Mouse (Mus musculus): ENCODE data around the gene Mbtps2. TPM values are rescaled to one million over a fixed set of nuclear protein-coding genes. Genes with fewer than 3 reads are reported as not detected.

Gene Mbtps2
- polyA plus RNA-seq, 1 experiment from 2014 or later = 8.3 TPM

GRCm38 (mm10) chrX:157633676-157634414, 35.3 kb upstream of the Mbtps2 start:
- Histone ChIP-seq H3K4me2 (replicated peaks; ENCODE audit: low read depth) (no peak overlapping the region), H3K36me3 (ENCODE audit: control insufficient read depth, insufficient read depth, low read length) (no peaks in the 10 kb centered on the region), H3K9me3 (ENCODE audit: control insufficient read depth, low read length) (no peaks in the 10 kb centered on the region), H3K4me1 (replicated peaks; ENCODE audit: control insufficient read depth, insufficient read depth) (no peaks in the 10 kb centered on the region), H3K9ac (ENCODE audit: low read length) (no peak overlapping the region), H3K27me3 (ENCODE audit: control insufficient read depth, insufficient read depth, low read length) (no peaks in the 10 kb centered on the region), H3K4me3 (ENCODE audit: low read depth, low read length) (no peak overlapping the region), H3K27ac (replicated peaks) (no peak overlapping the region)
- DNase-seq (ENCODE audit: low spot score) (no peak), ATAC-seq (ENCODE audit: low FRiP score, low TSS enrichment) (no peak)
- no peak for TF ChIP-seq CTCF (IDR thresholded peaks at IDR 0.05; ENCODE audit: low read depth)
- no peak for TF ChIP-seq EP300 (optimal IDR thresholded peaks at IDR 0.05)
- WGBS = 69% methylated on average over 3 of the region's 3 CpGs

GRCm38 (mm10) chrX:157630341-157630740, 31.8 kb upstream of the Mbtps2 start:
- WGBS = 74% methylated on average over 4 of the region's 4 CpGs
- no peaks in the 10 kb centered on the region for H3K9me3 ChIP-seq (ENCODE audit: control insufficient read depth, low read length)

DNA sequence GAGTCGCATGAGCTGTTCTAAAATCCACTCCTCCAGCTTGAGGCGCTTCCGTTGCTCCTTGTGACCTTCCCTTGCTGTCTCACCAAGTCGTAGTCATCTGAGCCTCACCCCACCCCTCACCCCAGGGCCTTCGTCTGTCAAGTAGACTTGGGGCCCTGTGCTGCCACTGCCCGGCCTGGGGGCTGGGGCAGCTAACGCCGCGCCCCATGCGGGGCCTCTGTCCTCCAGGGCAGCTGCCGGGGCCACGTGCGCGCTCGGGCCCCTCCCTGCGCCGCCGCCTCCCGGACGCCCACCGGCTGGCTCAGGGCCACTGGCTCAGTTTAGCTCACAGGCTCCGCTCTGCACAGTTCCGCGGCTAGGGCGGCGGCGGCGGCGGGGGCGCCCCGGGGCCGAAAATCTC, 14.4 kb upstream of the Mbtps2 start:
- H3K9me3 ChIP-seq (ENCODE audit: control insufficient read depth, low read length) = no peaks in the 10 kb centered on the region
- peak; percentile 19 for DNase-seq (ENCODE audit: low spot score)
- TF ChIP-seq EP300 (optimal IDR thresholded peaks at IDR 0.05) = no peak
- TF ChIP-seq CTCF (IDR thresholded peaks at IDR 0.05; ENCODE audit: low read depth) = no peak
- H3K27me3 ChIP-seq (ENCODE audit: control insufficient read depth, insufficient read depth, low read length) = no peaks in the 10 kb centered on the region
- no peaks in the 10 kb centered on the region for H3K36me3 ChIP-seq (ENCODE audit: control insufficient read depth, insufficient read depth, low read length)
- 27% methylated on average over 32 of the region's 32 CpGs for WGBS
- H3K4me3 ChIP-seq (ENCODE audit: low read depth, low read length) = peak overlapping the region; percentile 13; the same call in 1 of the 2 replicates
- ATAC-seq (ENCODE audit: low FRiP score, low TSS enrichment) = no peak
- H3K9ac ChIP-seq (ENCODE audit: low read length) = no peak overlapping the region
- H3K4me2 ChIP-seq (replicated peaks; ENCODE audit: low read depth) = 0 out of 2 replicates have a peak overlapping the region, but pooled peaks have one; percentile 23
- H3K27ac ChIP-seq (replicated peaks) = no peak overlapping the region
- no peaks in the 10 kb centered on the region for H3K4me1 ChIP-seq (replicated peaks; ENCODE audit: control insufficient read depth, insufficient read depth)

More at GRCm38 (mm10) chrX:157630341-157630740, 31.8 kb upstream of the Mbtps2 start:
- no peak overlapping the region for H3K27ac ChIP-seq (replicated peaks)
- no peaks in the 10 kb centered on the region for H3K36me3 ChIP-seq (ENCODE audit: control insufficient read depth, insufficient read depth, low read length)
- H3K4me2 ChIP-seq (replicated peaks; ENCODE audit: low read depth) = no peak overlapping the region
- no peak overlapping the region for H3K9ac ChIP-seq (ENCODE audit: low read length)
- ATAC-seq (ENCODE audit: low FRiP score, low TSS enrichment) (no peak), DNase-seq (ENCODE audit: low spot score) (no peak)
- TF ChIP-seq EP300 (optimal IDR thresholded peaks at IDR 0.05) (no peak), CTCF (IDR thresholded peaks at IDR 0.05; ENCODE audit: low read depth) (no peak)
- H3K4me1 ChIP-seq (replicated peaks; ENCODE audit: control insufficient read depth, insufficient read depth) = no peaks in the 10 kb centered on the region
- H3K27me3 ChIP-seq (ENCODE audit: control insufficient read depth, insufficient read depth, low read length) = no peaks in the 10 kb centered on the region
- no peak overlapping the region for H3K4me3 ChIP-seq (ENCODE audit: low read depth, low read length)

DNA sequence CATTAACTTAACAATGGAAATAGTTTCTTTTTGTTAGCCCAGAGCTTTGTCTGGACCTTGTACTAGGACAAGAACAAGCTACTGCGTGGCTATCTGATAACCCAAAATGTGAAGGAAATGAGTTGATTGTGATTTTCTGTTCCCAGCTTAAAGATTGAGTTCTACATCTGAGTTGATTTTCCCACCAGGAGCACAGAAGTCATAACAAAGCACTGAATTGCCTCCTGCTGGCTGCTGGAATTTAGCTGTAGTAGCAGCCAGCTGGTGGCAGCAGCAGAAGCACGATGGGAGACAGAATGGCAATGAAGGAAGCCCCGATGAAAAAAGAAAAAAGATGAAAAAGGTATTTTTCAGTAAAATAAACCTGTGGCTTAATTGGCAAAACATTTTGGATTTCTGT, 2.9 kb upstream of the Mbtps2 start:
- H3K27ac ChIP-seq (replicated peaks) = no peak overlapping the region
- peak; percentile 18 for DNase-seq (ENCODE audit: low spot score)
- no peak overlapping the region for H3K4me2 ChIP-seq (replicated peaks; ENCODE audit: low read depth)

GRCm38 (mm10) chrX:157597585-157598185, 830 bp downstream of the Mbtps2 start:
- Histone ChIP-seq H3K9me3 (ENCODE audit: control insufficient read depth, low read length) (no peaks in the 10 kb centered on the region), H3K4me2 (replicated peaks; ENCODE audit: low read depth) (peak overlapping the region; percentile 49), H3K9ac (ENCODE audit: low read length) (peak overlapping the region; percentile 79), H3K36me3 (ENCODE audit: control insufficient read depth, insufficient read depth, low read length) (no peaks in the 10 kb centered on the region), H3K4me3 (ENCODE audit: low read depth, low read length) (peak overlapping the region; percentile 59), H3K4me1 (replicated peaks; ENCODE audit: control insufficient read depth, insufficient read depth) (no peaks in the 10 kb centered on the region), H3K27ac (replicated peaks) (peak overlapping the region; percentile 94), H3K27me3 (ENCODE audit: control insufficient read depth, insufficient read depth, low read length) (no peaks in the 10 kb centered on the region)
- WGBS = 11% methylated on average over 17 of the region's 17 CpGs
- no peak for TF ChIP-seq EP300 (optimal IDR thresholded peaks at IDR 0.05)
- TF ChIP-seq CTCF (IDR thresholded peaks at IDR 0.05; ENCODE audit: low read depth) = no peak
- DNase-seq (ENCODE audit: low spot score) (no peak), ATAC-seq (ENCODE audit: low FRiP score, low TSS enrichment) (peak; percentile 36)

More for the DNA sequence above, 2.9 kb upstream of the Mbtps2 start:
- H3K27me3 ChIP-seq (ENCODE audit: control insufficient read depth, insufficient read depth, low read length) = no peaks in the 10 kb centered on the region
- H3K36me3 ChIP-seq (ENCODE audit: control insufficient read depth, insufficient read depth, low read length) = no peaks in the 10 kb centered on the region
- no peaks in the 10 kb centered on the region for H3K4me1 ChIP-seq (replicated peaks; ENCODE audit: control insufficient read depth, insufficient read depth)
- H3K9me3 ChIP-seq (ENCODE audit: control insufficient read depth, low read length) = no peaks in the 10 kb centered on the region
- H3K9ac ChIP-seq (ENCODE audit: low read length) = no peak overlapping the region
- 12% methylated on average over 3 of the region's 3 CpGs for WGBS
- no peak for TF ChIP-seq EP300 (optimal IDR thresholded peaks at IDR 0.05)
- peak; percentile 63 for TF ChIP-seq CTCF (IDR thresholded peaks at IDR 0.05; ENCODE audit: low read depth)
- H3K4me3 ChIP-seq (ENCODE audit: low read depth, low read length) = no peak overlapping the region
- no peak for ATAC-seq (ENCODE audit: low FRiP score, low TSS enrichment)

DNA sequence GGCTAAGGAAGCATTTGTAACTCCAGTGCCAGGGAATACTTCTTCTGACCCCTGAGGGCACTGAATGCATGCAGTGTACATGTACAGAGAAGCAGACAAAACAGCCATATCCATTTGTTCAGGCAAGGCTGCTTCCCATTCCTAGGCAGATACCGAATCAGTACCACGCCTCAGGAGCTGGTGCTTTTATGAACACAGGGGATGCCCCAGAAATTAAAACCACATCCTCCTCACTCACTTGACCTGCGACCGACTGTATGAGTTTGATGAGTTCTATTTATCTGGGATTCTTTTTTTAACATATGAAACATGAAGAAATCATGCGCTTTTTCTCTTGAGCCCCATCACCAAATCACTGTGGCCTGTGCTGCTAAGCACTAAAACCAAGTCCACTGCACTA, 1.7 kb downstream of the Mbtps2 start:
- TF ChIP-seq CTCF (IDR thresholded peaks at IDR 0.05; ENCODE audit: low read depth) = no peak
- TF ChIP-seq EP300 (optimal IDR thresholded peaks at IDR 0.05) = no peak
- Histone ChIP-seq H3K9ac (ENCODE audit: low read length) (no peak overlapping the region), H3K36me3 (ENCODE audit: control insufficient read depth, insufficient read depth, low read length) (no peaks in the 10 kb centered on the region), H3K4me2 (replicated peaks; ENCODE audit: low read depth) (peak overlapping the region; percentile 49; the same call in 1 of the 2 replicates), H3K4me3 (ENCODE audit: low read depth, low read length) (no peak overlapping the region), H3K27me3 (ENCODE audit: control insufficient read depth, insufficient read depth, low read length) (no peaks in the 10 kb centered on the region), H3K9me3 (ENCODE audit: control insufficient read depth, low read length) (no peaks in the 10 kb centered on the region), H3K4me1 (replicated peaks; ENCODE audit: control insufficient read depth, insufficient read depth) (no peaks in the 10 kb centered on the region), H3K27ac (replicated peaks) (no peak overlapping the region)
- 73% methylated on average over 5 of the region's 5 CpGs for WGBS
- ATAC-seq (ENCODE audit: low FRiP score, low TSS enrichment) = no peak
- no peak for DNase-seq (ENCODE audit: low spot score)

All from stomach, postnatal 0 days (tissue).